Mouse (Mus musculus) spleen, adult 2 months (tissue): ENCODE data around the gene Ror1. TPM values are rescaled to one million over a fixed set of nuclear protein-coding genes. Genes with fewer than 3 reads are reported as not detected.

Source experiments
- DNase-seq, 2 experiments: peaks; one replicate each; pipeline versions ENCODE4 v3.0.0 to v3.0.0-alpha.2; 2012 to 2021; ENCODE audit warnings: low spot score in 2 of 2, low read depth in 1 of 2
- H3K27ac ChIP-seq: fragments of 200-500 bp; 2 replicates; pipeline ENCODE4 v1.5.1; 2012; ENCODE audit warnings: low read length, inconsistent platforms; ENCODE audit not compliant: insufficient read depth
- H3K27me3 ChIP-seq: fragments of 200-500 bp; 2 replicates; pipeline ENCODE4 v1.6.1; 2012; ENCODE audit warnings: mild to moderate bottlenecking, moderate library complexity, low read length, inconsistent platforms; ENCODE audit not compliant: control insufficient read depth, insufficient read depth
- H3K36me3 ChIP-seq: fragments of 200-500 bp; 2 replicates; pipeline ENCODE4 v1.6.1; 2012; ENCODE audit warnings: mild to moderate bottlenecking, low read length, inconsistent platforms; ENCODE audit not compliant: control insufficient read depth, insufficient read depth
- H3K4me1 ChIP-seq: fragments of 200-500 bp; 2 replicates; pipeline ENCODE4 v1.6.1; 2011; ENCODE audit warnings: inconsistent platforms; ENCODE audit not compliant: control insufficient read depth, insufficient read depth, insufficient read length
- H3K4me3 ChIP-seq: fragments of 200-500 bp; 2 replicates; pipeline ENCODE4 v1.5.1; 2011; ENCODE audit warnings: mild to moderate bottlenecking, inconsistent platforms; ENCODE audit not compliant: insufficient read depth, insufficient read length; ENCODE audit errors: extremely low read depth
- CTCF ChIP-seq: fragments of 200-500 bp; IDR thresholded peaks from 2 replicates; pipeline ENCODE4 v1.5.1; 2011; ENCODE audit warnings: mild to moderate bottlenecking, inconsistent platforms; ENCODE audit not compliant: insufficient read depth, insufficient read length, insufficient replicate concordance; ENCODE audit errors: extremely low read depth
- POLR2A ChIP-seq: fragments of 200-500 bp; IDR thresholded peaks from 2 replicates; pipeline ENCODE4 v1.6.1; 2011; ENCODE audit warnings: low read depth, low read length, inconsistent platforms
- WGBS: fragments of 180-500 bp; shearing (Covaris S2); methylation state at CpG from one replicate; pipeline ENCODE4 v1.1.7; 2018; 5-methylcytosine and 5-hydroxymethylcytosine counted together
- polyA plus RNA-seq: library from polyadenylated mRNA; depleted of rRNA; stranded (reverse); fragments of >200 nt; gene quantifications from 2 replicates; pipeline ENCODE4 v1.2.3, GENCODE M21; 2012

Gene Ror1
- polyA plus RNA-seq, 1 experiment = 0.64 TPM

- Histone ChIP-seq H3K27ac (no peak overlapping the region), H3K27me3 (no peaks in the 10 kb centered on the region), H3K36me3 (no peaks in the 10 kb centered on the region), H3K4me1 (no peaks in the 10 kb centered on the region), H3K4me3 (no peak overlapping the region)
- TF ChIP-seq CTCF (no peak), POLR2A (no peak)
- no peak for DNase-seq
- WGBS = 80% methylated on average over 7 of the region's 7 CpGs
Observed at GRCm38 (mm10) chr4:100247826-100248225, 152.2 kb downstream of the Ror1 start.

- no peak overlapping the region for H3K4me3 ChIP-seq
- H3K27ac ChIP-seq = no peak overlapping the region
- no peaks in the 10 kb centered on the region for H3K36me3 ChIP-seq
- 87% methylated on average over 2 of the region's 2 CpGs for WGBS
- no peaks in the 10 kb centered on the region for H3K27me3 ChIP-seq
- TF ChIP-seq POLR2A (no peak), CTCF (no peak)
- no peaks in the 10 kb centered on the region for H3K4me1 ChIP-seq
- no peak for DNase-seq
Observed at GRCm38 (mm10) chr4:100248273-100248672, 152.7 kb downstream of the Ror1 start.

- 72% methylated on average over 2 of the region's 2 CpGs for WGBS
- H3K4me1 ChIP-seq = no peaks in the 10 kb centered on the region
- no peak for DNase-seq
- no peaks in the 10 kb centered on the region for H3K27me3 ChIP-seq
- H3K4me3 ChIP-seq = no peak overlapping the region
- TF ChIP-seq POLR2A (no peak), CTCF (no peak)
- no peak overlapping the region for H3K27ac ChIP-seq
- H3K36me3 ChIP-seq = no peaks in the 10 kb centered on the region
Observed at GRCm38 (mm10) chr4:100251270-100251669, 155.7 kb downstream of the Ror1 start.

GRCm38 (mm10) chr4:100252050-100252449 lies 156.5 kb downstream of the Ror1 start:
- Histone ChIP-seq H3K4me3 (no peak overlapping the region), H3K27me3 (no peaks in the 10 kb centered on the region), H3K4me1 (no peaks in the 10 kb centered on the region), H3K27ac (no peak overlapping the region), H3K36me3 (no peaks in the 10 kb centered on the region)
- DNase-seq = no peak
- TF ChIP-seq CTCF = no peak
- TF ChIP-seq POLR2A = no peak
- 21% methylated on average over 1 of the region's 1 CpGs for WGBS

GRCm38 (mm10) chr4:100252646-100253045 lies 157.1 kb downstream of the Ror1 start:
- H3K27ac ChIP-seq = no peak overlapping the region
- H3K4me3 ChIP-seq = no peak overlapping the region
- TF ChIP-seq CTCF = no peak
- no peak for TF ChIP-seq POLR2A
- no peaks in the 10 kb centered on the region for H3K27me3 ChIP-seq
- H3K36me3 ChIP-seq = no peaks in the 10 kb centered on the region
- no peak for DNase-seq
- H3K4me1 ChIP-seq = no peaks in the 10 kb centered on the region
- WGBS = 93% methylated on average over 10 of the region's 10 CpGs

GRCm38 (mm10) chr4:100253401-100253800 lies 157.8 kb downstream of the Ror1 start:
- no peak for DNase-seq
- H3K27ac ChIP-seq = no peak overlapping the region
- no peak for TF ChIP-seq CTCF
- no peak for TF ChIP-seq POLR2A
- no peaks in the 10 kb centered on the region for H3K36me3 ChIP-seq
- no peaks in the 10 kb centered on the region for H3K4me1 ChIP-seq
- no peaks in the 10 kb centered on the region for H3K27me3 ChIP-seq
- WGBS = 85% methylated on average over 9 of the region's 9 CpGs
- no peak overlapping the region for H3K4me3 ChIP-seq

- Histone ChIP-seq H3K4me3 (no peak overlapping the region), H3K36me3 (no peaks in the 10 kb centered on the region), H3K27me3 (no peaks in the 10 kb centered on the region), H3K27ac (no peak overlapping the region), H3K4me1 (no peaks in the 10 kb centered on the region)
- 87% methylated on average over 7 of the region's 7 CpGs for WGBS
- TF ChIP-seq POLR2A (no peak), CTCF (no peak)
- DNase-seq = no peak
Observed at GRCm38 (mm10) chr4:100253831-100254230, 158.2 kb downstream of the Ror1 start.
